26 mouse cellular contexts compared by ENCODE assay signal in the genomic region with DNA sequence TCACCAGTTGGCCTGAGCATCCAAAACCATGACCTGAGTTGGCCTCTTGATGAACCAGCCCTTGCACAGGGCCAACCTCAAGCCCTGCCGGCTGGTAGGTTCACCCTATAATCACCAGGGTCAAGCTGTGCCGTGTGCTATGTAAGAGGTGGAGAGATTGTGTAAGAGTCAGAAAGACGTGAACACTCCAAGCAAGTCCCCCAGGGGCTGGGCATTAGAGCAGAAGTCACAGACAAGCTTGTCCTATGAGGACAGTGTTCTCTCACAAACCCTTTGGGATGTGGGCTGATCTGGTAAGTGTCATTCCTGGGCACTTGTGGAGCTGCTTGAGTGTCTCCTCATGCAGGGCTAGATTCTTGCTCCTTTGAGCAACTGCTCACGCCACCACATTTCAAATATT. TPM values are rescaled to one million over a fixed set of nuclear protein-coding genes. Genes with fewer than 3 reads are reported as not detected.
DNase-seq lines count a peak whose midpoint lies in the region; ATAC-seq and TF ChIP-seq lines count a peak whose summit lies in the region.
"Had no signal": no experiment of that assay in that cellular context is flagged by ENCODE, and none has a peak within 500 bp of the region (broad histone marks: within the 10 kb centered on the region; RNA-seq: fewer than 3 reads in every experiment).

No protein-coding gene starts in this region.

- DNase-seq in adrenal gland, adult 8-10 months: peak; percentile 34
- DNase-seq in adrenal gland, adult 18-20 months (ENCODE audit: low spot score in 2 of 2): no peak
- peak; percentile 74 for DNase-seq in lung, postnatal 0 days (ENCODE audit: low spot score)
- DNase-seq in lung, postnatal 10 days: no peak
- DNase-seq in frontal cortex, postnatal 14 days (ENCODE audit: low spot score in 2 of 2): no peak
- no peak for DNase-seq in frontal cortex, postnatal 25 days (ENCODE audit: low spot score in 2 of 2)
- DNase-seq: cerebellum, adult 11-12 months; cerebellum, postnatal 10 days; gastrocnemius, postnatal 14 days; heart, adult 18-20 months; kidney, adult 8-10 months; kidney, postnatal 14 days; left cerebral cortex, postnatal 4 days; lung, embryonic 14.5 days; retina, postnatal 1 day; right cerebral cortex, postnatal 25 days; thymus, postnatal 36 days had no signal

- 50% methylated on average over 4 of the region's 4 CpGs for WGBS in lung, postnatal 0 days

- peak; percentile 71 for TF ChIP-seq EP300 in lung, postnatal 0 days (IDR thresholded peaks at IDR 0.05)

- no peak overlapping the region for H3K4me3 ChIP-seq in lung, postnatal 0 days (ENCODE audit: low read depth, low read length)
- H3K4me3 ChIP-seq: embryonic facial prominence, embryonic 10.5 days; forebrain, embryonic 15.5 days; limb, embryonic 15.5 days; midbrain, embryonic 15.5 days; neural tube, embryonic 12.5 days had no signal

- no peak overlapping the region for H3K4me2 ChIP-seq in lung, postnatal 0 days (replicated peaks; ENCODE audit: low read depth, low read length)
- H3K4me2 ChIP-seq: forebrain, embryonic 15.5 days; hindbrain, embryonic 14.5 days; limb, embryonic 15.5 days; lung, embryonic 14.5 days; midbrain, embryonic 15.5 days; neural tube, embryonic 12.5 days had no signal

- peak overlapping the region; percentile 27; the same call in 1 of the 2 replicates for H3K27ac ChIP-seq in lung, postnatal 0 days (ENCODE audit: low read length)
- H3K27ac ChIP-seq: embryonic facial prominence, embryonic 10.5 days; forebrain, embryonic 15.5 days; hindbrain, embryonic 14.5 days; limb, embryonic 15.5 days; midbrain, embryonic 15.5 days; neural tube, embryonic 12.5 days had no signal

- peak; percentile 75 for ATAC-seq in lung, postnatal 0 days
- ATAC-seq in granulocyte monocyte progenitor cell, adult 5-6 weeks (replicated peaks; ENCODE audit: poor library complexity, severe bottlenecking): peak; percentile 36
- ATAC-seq: CD4-positive, CD25-positive, alpha-beta regulatory T cell, adult 4 months; forebrain, embryonic 15.5 days; inflammation-experienced regulatory T-cells, adult 6 months; midbrain, embryonic 15.5 days had no signal

- H3K9ac ChIP-seq in lung, postnatal 0 days (replicated peaks; ENCODE audit: low read depth): no peak overlapping the region
- H3K9ac ChIP-seq: forebrain, embryonic 15.5 days; hindbrain, embryonic 14.5 days; limb, embryonic 15.5 days; lung, embryonic 14.5 days; midbrain, embryonic 15.5 days; neural tube, embryonic 12.5 days had no signal

- TF ChIP-seq CTCF in lung, postnatal 0 days (IDR thresholded peaks at IDR 0.05): no peak

- H3K27me3 ChIP-seq in lung, postnatal 0 days (replicated peaks; ENCODE audit: insufficient read depth, low read length): no peaks in the 10 kb centered on the region
- H3K27me3 ChIP-seq: forebrain, embryonic 15.5 days; limb, embryonic 15.5 days; midbrain, embryonic 15.5 days; neural tube, embryonic 12.5 days had no signal

- H3K36me3 ChIP-seq in lung, postnatal 0 days (ENCODE audit: insufficient read depth, low read length): no peaks in the 10 kb centered on the region
- H3K36me3 ChIP-seq: embryonic facial prominence, embryonic 10.5 days; forebrain, embryonic 15.5 days; limb, embryonic 15.5 days; midbrain, embryonic 15.5 days; neural tube, embryonic 12.5 days had no signal

- H3K9me3 ChIP-seq in lung, postnatal 0 days (ENCODE audit: low read length): no peaks in the 10 kb centered on the region
- H3K9me3 ChIP-seq: embryonic facial prominence, embryonic 10.5 days; forebrain, embryonic 15.5 days; limb, embryonic 15.5 days; midbrain, embryonic 15.5 days; neural tube, embryonic 12.5 days had no signal

- peaks cover 4% of the 10 kb centered on the region; the same call in 1 of the 2 replicates for H3K4me1 ChIP-seq in lung, postnatal 0 days (ENCODE audit: insufficient read depth, low read depth, low read length)
- H3K4me1 ChIP-seq: forebrain, embryonic 15.5 days; midbrain, embryonic 15.5 days; neural tube, embryonic 12.5 days had no signal

RNA-seq across cellular contexts. Expression of gene Ppp2r5a, which starts 46.5 kb away (rescaled TPM):
- total RNA-seq in adrenal gland, adult 8-10 months (2022): 100 to 1,000 TPM in 3 of 4 experiments, 10 to 100 TPM in 1; 91.2 to 155 (median 133) TPM
- 100 to 1,000 TPM; 196 to 437 TPM for total RNA-seq in adrenal gland, adult 18-20 months (2021)
- polyA plus RNA-seq in lung, postnatal 0 days (2015; fragmentation: Nextera tagmentation; extraction: Ambion mirVana): 51.5 and 56.0 TPM in 2 replicates
- 117 and 162 TPM in 2 replicates for total RNA-seq in granulocyte monocyte progenitor cell, adult 5-6 weeks (2014; fragmentation: Nextera tagmentation)
- 122 and 183 TPM in 2 replicates for total RNA-seq in granulocyte monocyte progenitor cell, adult 5-6 weeks (2017)

Comparison
In these comparisons a context has a peak if more than half of its experiments do, and no peak if none do; other contexts are left out.
1. DNase-seq: peak in adrenal gland, adult 8-10 months (single experiment) and lung, postnatal 0 days (single experiment); none in adrenal gland, adult 18-20 months (0 of 2), lung, postnatal 10 days (single experiment), frontal cortex, postnatal 14 days (0 of 2) and frontal cortex, postnatal 25 days (0 of 2).